Comparison of ENCODE assay signal across 11 mouse cellular contexts in the genomic region with DNA sequence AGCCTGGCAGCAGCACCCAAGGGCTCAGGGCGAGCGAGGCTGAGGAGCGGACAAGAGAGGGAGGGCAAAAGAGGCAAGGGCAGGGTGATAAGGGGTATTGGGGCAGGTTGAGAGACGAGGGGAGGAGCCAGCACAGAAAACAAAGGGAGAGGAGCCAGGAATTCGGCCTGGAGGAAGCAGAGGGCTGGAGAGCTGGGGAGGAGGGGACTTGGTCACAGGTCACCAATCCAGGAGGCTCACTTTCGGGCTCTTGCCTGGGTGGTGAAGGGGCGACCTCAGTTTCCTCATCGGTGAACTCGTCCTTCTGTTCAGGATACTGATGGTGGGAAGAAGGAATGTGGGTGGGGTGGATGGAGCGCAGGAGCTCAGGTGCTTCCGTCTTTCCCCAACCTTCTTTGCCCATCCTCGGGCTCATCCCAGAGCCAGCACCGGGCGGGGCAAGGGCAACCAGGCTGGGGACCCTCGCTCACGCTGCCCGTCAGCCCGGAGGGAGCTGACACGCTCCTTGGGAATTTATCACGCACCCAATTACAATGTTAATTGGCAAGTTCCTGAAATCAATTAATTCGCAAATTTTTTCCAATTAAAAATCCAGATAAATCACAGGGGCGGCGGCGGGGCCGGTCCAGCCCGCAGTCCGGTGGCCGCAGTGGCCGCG. TPM values are rescaled to one million over a fixed set of nuclear protein-coding genes. Genes with fewer than 3 reads are reported as not detected.
A peak's percentile ranks its signal among the peaks of the same experiment; 100 is the strongest.
DNase-seq lines count a peak whose midpoint lies in the region; ATAC-seq and TF ChIP-seq lines count a peak whose summit lies in the region.
"Had no signal": no experiment of that assay in that cellular context is flagged by ENCODE, and none has a peak within 500 bp of the region (broad histone marks: within the 10 kb centered on the region; RNA-seq: fewer than 3 reads in every experiment).

No protein-coding gene starts in this region.

- no peak for DNase-seq in kidney, adult 2 months
- DNase-seq in kidney, postnatal 10 days: no peak
- peak; percentile 25 for DNase-seq in embryonic facial prominence, embryonic 10.5 days (ENCODE audit: low spot score)
- no peak for DNase-seq in midbrain, embryonic 14.5 days
- no peak for DNase-seq in left cerebral cortex, postnatal 25 days (ENCODE audit: low spot score in 2 of 2)
- no peak for DNase-seq in adrenal gland, adult 2 months
- DNase-seq: cerebellum, adult 18-20 months had no signal

- intact Hi-C loops in left cerebral cortex, postnatal 25 days (cut with DNase I): no loop called here

- no peaks in the 10 kb centered on the region for H3K4me1 ChIP-seq in kidney, adult 2 months (ENCODE audit: control insufficient read depth, insufficient read depth, low read length)
- H3K4me1 ChIP-seq in embryonic facial prominence, embryonic 10.5 days: peaks cover 51% of the 10 kb centered on the region
- peaks cover 15% of the 10 kb centered on the region for H3K4me1 ChIP-seq in hindbrain, embryonic 16.5 days (ENCODE audit: control insufficient read depth, insufficient read depth, low read depth, low read length)
- peaks cover 14% of the 10 kb centered on the region; the same call in 1 of the 2 replicates for H3K4me1 ChIP-seq in midbrain, embryonic 14.5 days (ENCODE audit: control insufficient read depth, insufficient read depth, low read length)

- peak overlapping the region; percentile 67 for H3K9ac ChIP-seq in hindbrain, embryonic 16.5 days (ENCODE audit: low read depth, low read length)
- H3K9ac ChIP-seq in midbrain, embryonic 14.5 days (replicated peaks; ENCODE audit: low read length): peak overlapping the region; percentile 55

- H3K36me3 ChIP-seq in kidney, adult 2 months (ENCODE audit: control insufficient read depth, insufficient read depth, low read length): no peaks in the 10 kb centered on the region
- no peaks in the 10 kb centered on the region for H3K36me3 ChIP-seq in embryonic facial prominence, embryonic 10.5 days (replicated peaks)
- no peaks in the 10 kb centered on the region for H3K36me3 ChIP-seq in hindbrain, embryonic 16.5 days (ENCODE audit: control insufficient read depth, insufficient read depth, low read length)
- no peaks in the 10 kb centered on the region for H3K36me3 ChIP-seq in midbrain, embryonic 14.5 days (ENCODE audit: control insufficient read depth, insufficient read depth, low read length)

- no peak for TF ChIP-seq CTCF in kidney, adult 2 months (conservative IDR thresholded peaks at IDR 0.05; ENCODE audit: insufficient read depth, insufficient read length, low read depth, low read length)

- H3K4me3 ChIP-seq in kidney, adult 2 months (ENCODE audit: insufficient read depth, low read depth, low read length): 0 out of 2 replicates have a peak overlapping the region, but pooled peaks have one; percentile 3
- peak overlapping the region; percentile 60 for H3K4me3 ChIP-seq in embryonic facial prominence, embryonic 10.5 days
- peak overlapping the region; percentile 46 for H3K4me3 ChIP-seq in hindbrain, embryonic 16.5 days (ENCODE audit: low read length)
- H3K4me3 ChIP-seq in midbrain, embryonic 14.5 days (replicated peaks; ENCODE audit: low read depth, low read length): peak overlapping the region; percentile 37

- WGBS in kidney, adult 2 months: 21% methylated on average over 30 of the region's 30 CpGs
- WGBS in embryonic facial prominence, embryonic 10.5 days: 6% methylated on average over 30 of the region's 30 CpGs
- 11% methylated on average over 30 of the region's 30 CpGs for WGBS in hindbrain, embryonic 16.5 days
- 12% methylated on average over 30 of the region's 30 CpGs for WGBS in midbrain, embryonic 14.5 days

- no peaks in the 10 kb centered on the region for H3K9me3 ChIP-seq in embryonic facial prominence, embryonic 10.5 days
- H3K9me3 ChIP-seq in hindbrain, embryonic 16.5 days (ENCODE audit: control insufficient read depth, low read length): no peaks in the 10 kb centered on the region
- H3K9me3 ChIP-seq in midbrain, embryonic 14.5 days (ENCODE audit: control insufficient read depth, low read length): no peaks in the 10 kb centered on the region

- H3K27me3 ChIP-seq in kidney, adult 2 months (replicated peaks; ENCODE audit: control insufficient read depth, insufficient read depth, low read length): no peaks in the 10 kb centered on the region; the same call in 1 of the 2 replicates
- H3K27me3 ChIP-seq in embryonic facial prominence, embryonic 10.5 days (replicated peaks; ENCODE audit: low read depth, poor library complexity, severe bottlenecking): peaks cover 91% of the 10 kb centered on the region
- H3K27me3 ChIP-seq in hindbrain, embryonic 16.5 days (replicated peaks; ENCODE audit: control insufficient read depth, insufficient read depth, low read length): peaks cover 25% of the 10 kb centered on the region
- H3K27me3 ChIP-seq in midbrain, embryonic 14.5 days (ENCODE audit: control insufficient read depth, insufficient read depth, low read length): peaks cover 53% of the 10 kb centered on the region

- no peak for TF ChIP-seq POLR2A in kidney, adult 2 months (IDR thresholded peaks at IDR 0.05; ENCODE audit: low read depth, low read length)

- no peak overlapping the region for H3K27ac ChIP-seq in kidney, adult 2 months (ENCODE audit: insufficient read depth, low read depth, low read length)
- peak overlapping the region; percentile 36; the same call in 1 of the 2 replicates for H3K27ac ChIP-seq in embryonic facial prominence, embryonic 10.5 days (replicated peaks)
- no peak overlapping the region for H3K27ac ChIP-seq in hindbrain, embryonic 16.5 days (ENCODE audit: low read depth, low read length)
- no peak overlapping the region for H3K27ac ChIP-seq in midbrain, embryonic 14.5 days (replicated peaks; ENCODE audit: low read depth, low read length)

- peak overlapping the region; percentile 83 for H3K4me2 ChIP-seq in hindbrain, embryonic 16.5 days (ENCODE audit: low read length)
- H3K4me2 ChIP-seq in midbrain, embryonic 14.5 days (ENCODE audit: low read length): peak overlapping the region; percentile 64

- ATAC-seq in hindbrain, embryonic 16.5 days: no peak
- no peak for ATAC-seq in midbrain, embryonic 14.5 days (ENCODE audit: low FRiP score, low TSS enrichment)
- no peak for ATAC-seq in inflammation-experienced regulatory T-cells, adult 6 months

RNA-seq across cellular contexts. Expression of a gene that starts 51.8 kb away (rescaled TPM):
- polyA plus RNA-seq in kidney, adult 2 months (2012; rRNA removed): 0.25 and 0.53 TPM in 2 replicates
- polyA plus RNA-seq in embryonic facial prominence, embryonic 10.5 days (2016; fragmentation: Nextera tagmentation; extraction: Ambion mirVana): 0.26 TPM in 2 replicates
- 2.3 and 2.9 TPM in 2 replicates for polyA plus RNA-seq in hindbrain, embryonic 16.5 days (2015; fragmentation: Nextera tagmentation; extraction: Ambion mirVana)
- polyA plus RNA-seq in midbrain, embryonic 14.5 days (2014; fragmentation: Nextera tagmentation; extraction: Ambion mirVana): 0.54 and 0.73 TPM in 2 replicates
- polyA plus RNA-seq in inflammation-experienced regulatory T-cells, adult 6 months (2017; shearing (Covaris generic)): not detected
- total RNA-seq in left cerebral cortex, postnatal 25 days (2021): under 1 TPM in 1 of 2 experiments, not detected in 1; 0.55 TPM
- total RNA-seq in adrenal gland, adult 2 months (2021): 1 to 10 TPM; 2.2 to 2.8 TPM
- 6.1 and 6.7 TPM in 2 replicates for polyA plus RNA-seq in adrenal gland, adult 2 months (2012; rRNA removed)
- total RNA-seq: MEL; monocyte, adult 5-6 weeks had no signal

RNA-seq across cellular contexts. Expression of a gene that starts 52.0 kb away (rescaled TPM):
- polyA plus RNA-seq in kidney, adult 2 months (2012; rRNA removed): 88.1 and 93.5 TPM in 2 replicates
- polyA plus RNA-seq in embryonic facial prominence, embryonic 10.5 days (2016; fragmentation: Nextera tagmentation; extraction: Ambion mirVana): 10.8 and 11.6 TPM in 2 replicates
- 10.3 and 11.4 TPM in 2 replicates for polyA plus RNA-seq in hindbrain, embryonic 16.5 days (2015; fragmentation: Nextera tagmentation; extraction: Ambion mirVana)
- polyA plus RNA-seq in midbrain, embryonic 14.5 days (2014; fragmentation: Nextera tagmentation; extraction: Ambion mirVana): 9.1 and 12.2 TPM in 2 replicates
- polyA plus RNA-seq in inflammation-experienced regulatory T-cells, adult 6 months (2017; shearing (Covaris generic)): under 1 TPM in 2 of 3 experiments, not detected in 1; 0.40 to 0.98 TPM
- 1 to 10 TPM; 2.4 to 5.2 TPM for total RNA-seq in left cerebral cortex, postnatal 25 days (2021)
- 10 to 100 TPM; 57.3 to 75.3 TPM for total RNA-seq in adrenal gland, adult 2 months (2021)
- polyA plus RNA-seq in adrenal gland, adult 2 months (2012; rRNA removed): 172 and 232 TPM in 2 replicates

Comparison
In these comparisons a context has a peak if more than half of its experiments do, and no peak if none do; other contexts are left out.
1. H3K4me3 ChIP-seq: peak in every context shown above with its lines; median percentile 60 in embryonic facial prominence, embryonic 10.5 days; 46 in hindbrain, embryonic 16.5 days; 37 in midbrain, embryonic 14.5 days; 3 in kidney, adult 2 months.